In genomic region chr5:20568421-20568820, GRCm38 (mm10) we compare ENCODE assay signal across 17 mouse cellular contexts.
DNase-seq lines count a peak whose midpoint lies in the region; ATAC-seq lines count a peak whose summit lies in the region.
"Had no signal": no experiment of that assay in that cellular context is flagged by ENCODE, and none has a peak within 500 bp of the region (broad histone marks: within the 10 kb centered on the region; RNA-seq: fewer than 3 reads in every experiment).

No protein-coding gene starts in this region.

- peak; percentile 68 for DNase-seq in left cerebral cortex, adult 11 months (ENCODE audit: low spot score)
- DNase-seq in left cerebral cortex, postnatal 4 days: no peak
- peak; percentile 37 to 58 for DNase-seq in frontal cortex, postnatal 14 days (ENCODE audit: low spot score in 2 of 2)
- peak; percentile 85 to 88 for DNase-seq in left cerebral cortex, adult 18-20 months (ENCODE audit: low spot score in 2 of 2)
- peak; percentile 33 for DNase-seq in right cerebral cortex, postnatal 14 days
- DNase-seq in heart, postnatal 10 days: no peak
- no peak for DNase-seq in ovary, adult 18-20 months (ENCODE audit: low spot score)
- DNase-seq: B cell, adult 2 months; gastrocnemius, postnatal 14 days; kidney, postnatal 14 days; liver; thymus, postnatal 14 days had no signal

- no peaks in the 10 kb centered on the region for H3K4me1 ChIP-seq in midbrain, embryonic 15.5 days
- H3K4me1 ChIP-seq: lung, embryonic 15.5 days; midbrain, embryonic 12.5 days; neural tube, embryonic 13.5 days had no signal

- no peak overlapping the region for H3K27ac ChIP-seq in midbrain, embryonic 15.5 days
- H3K27ac ChIP-seq: lung, embryonic 15.5 days; midbrain, embryonic 12.5 days; neural tube, embryonic 13.5 days had no signal

- no peaks in the 10 kb centered on the region for H3K27me3 ChIP-seq in midbrain, embryonic 15.5 days (replicated peaks)
- H3K27me3 ChIP-seq: lung, embryonic 15.5 days; neural tube, embryonic 13.5 days had no signal

- intact Hi-C loops in left cerebral cortex, postnatal 4 days (cut with DNase I): no loop called here
- intact Hi-C loops in heart, postnatal 10 days (cut with DNase I): no loop called here

- H3K4me3 ChIP-seq in midbrain, embryonic 15.5 days: no peak overlapping the region
- H3K4me3 ChIP-seq: lung, embryonic 15.5 days; midbrain, embryonic 12.5 days; neural tube, embryonic 13.5 days had no signal

- no peak overlapping the region for H3K4me2 ChIP-seq in midbrain, embryonic 15.5 days
- H3K4me2 ChIP-seq: lung, embryonic 15.5 days; midbrain, embryonic 12.5 days; neural tube, embryonic 13.5 days had no signal

- no peak overlapping the region for H3K9ac ChIP-seq in midbrain, embryonic 15.5 days
- H3K9ac ChIP-seq: lung, embryonic 15.5 days; midbrain, embryonic 12.5 days; neural tube, embryonic 13.5 days had no signal

- no peaks in the 10 kb centered on the region for H3K9me3 ChIP-seq in midbrain, embryonic 15.5 days
- H3K9me3 ChIP-seq: lung, embryonic 15.5 days; midbrain, embryonic 12.5 days; neural tube, embryonic 13.5 days had no signal

- 92% methylated on average over 6 of the region's 6 CpGs for WGBS in midbrain, embryonic 15.5 days

- peaks cover 5% of the 10 kb centered on the region; the same call in 1 of the 2 replicates for H3K36me3 ChIP-seq in midbrain, embryonic 15.5 days (replicated peaks)
- H3K36me3 ChIP-seq: lung, embryonic 15.5 days; midbrain, embryonic 12.5 days had no signal

- ATAC-seq in midbrain, embryonic 15.5 days (replicated peaks): no peak
- ATAC-seq: inflammation-experienced regulatory T-cells, adult 6 months had no signal

Comparison
In these comparisons a context has a peak if more than half of its experiments do, and no peak if none do; other contexts are left out.
1. DNase-seq: peak in left cerebral cortex, adult 11 months (single experiment), frontal cortex, postnatal 14 days (2 of 2), left cerebral cortex, adult 18-20 months (2 of 2) and right cerebral cortex, postnatal 14 days (single experiment); none in left cerebral cortex, postnatal 4 days (single experiment), heart, postnatal 10 days (0 of 2) and ovary, adult 18-20 months (single experiment).